Mouse (Mus musculus) liver, embryonic 12.5 days (tissue): ENCODE measurements around the gene Fah. TPM values are rescaled to one million over a fixed set of nuclear protein-coding genes. Genes with fewer than 3 reads are reported as not detected.

Source experiments
- ATAC-seq: fragments of 200-750 bp; cut with Nextera tagmentation; 2 replicates; pipeline ENCODE4 v1.8.0; 2017; ENCODE audit warnings: moderate number of reproducible peaks, mild to moderate bottlenecking, moderate library complexity
- H3K27ac ChIP-seq: fragments of 300-500 bp; sonication (generic); 2 replicates; pipeline ENCODE4 v1.5.1; 2016; ENCODE audit warnings: mild to moderate bottlenecking
- H3K27me3 ChIP-seq: fragments of 300-500 bp; sonication (generic); replicated peaks from 2 replicates; pipeline ENCODE4 v1.6.1; 2016; ENCODE audit warnings: mild to moderate bottlenecking, moderate library complexity
- H3K36me3 ChIP-seq: fragments of 300-500 bp; sonication (generic); 2 replicates; pipeline ENCODE4 v1.6.1; 2016; ENCODE audit warnings: mild to moderate bottlenecking, moderate library complexity
- H3K4me1 ChIP-seq: fragments of 300-500 bp; sonication (generic); 2 replicates; pipeline ENCODE4 v1.6.1; 2016
- H3K4me2 ChIP-seq: fragments of 300-500 bp; sonication (generic); 2 replicates; pipeline ENCODE4 v1.6.1; 2016; ENCODE audit warnings: mild to moderate bottlenecking, moderate library complexity
- H3K4me3 ChIP-seq: fragments of 300-500 bp; sonication (generic); 2 replicates; pipeline ENCODE4 v1.5.1; 2016; ENCODE audit warnings: mild to moderate bottlenecking, moderate library complexity
- H3K9ac ChIP-seq: fragments of 300-500 bp; sonication (generic); 2 replicates; pipeline ENCODE4 v1.6.1; 2016; ENCODE audit warnings: mild to moderate bottlenecking, moderate library complexity
- H3K9me3 ChIP-seq: fragments of 300-500 bp; sonication (generic); replicated peaks from 2 replicates; pipeline ENCODE4 v1.6.1; 2016; ENCODE audit warnings: mild to moderate bottlenecking, moderate library complexity
- WGBS: fragments of 180-500 bp; shearing (Covaris S2); methylation state at CpG from one replicate; pipeline ENCODE4 v1.1.7; 2016; ENCODE audit not compliant: insufficient replicate concordance; 5-methylcytosine and 5-hydroxymethylcytosine counted together
- polyA plus RNA-seq: library from polyadenylated mRNA; unstranded; fragments of >200 nt; fragmentation: Nextera tagmentation; extraction: Ambion mirVana; gene quantifications from 2 replicates; pipeline ENCODE4 v1.2.1, GENCODE M21; 2016

Gene Fah
- polyA plus RNA-seq, 1 experiment from 2014 or later = 17.8 TPM

DNA sequence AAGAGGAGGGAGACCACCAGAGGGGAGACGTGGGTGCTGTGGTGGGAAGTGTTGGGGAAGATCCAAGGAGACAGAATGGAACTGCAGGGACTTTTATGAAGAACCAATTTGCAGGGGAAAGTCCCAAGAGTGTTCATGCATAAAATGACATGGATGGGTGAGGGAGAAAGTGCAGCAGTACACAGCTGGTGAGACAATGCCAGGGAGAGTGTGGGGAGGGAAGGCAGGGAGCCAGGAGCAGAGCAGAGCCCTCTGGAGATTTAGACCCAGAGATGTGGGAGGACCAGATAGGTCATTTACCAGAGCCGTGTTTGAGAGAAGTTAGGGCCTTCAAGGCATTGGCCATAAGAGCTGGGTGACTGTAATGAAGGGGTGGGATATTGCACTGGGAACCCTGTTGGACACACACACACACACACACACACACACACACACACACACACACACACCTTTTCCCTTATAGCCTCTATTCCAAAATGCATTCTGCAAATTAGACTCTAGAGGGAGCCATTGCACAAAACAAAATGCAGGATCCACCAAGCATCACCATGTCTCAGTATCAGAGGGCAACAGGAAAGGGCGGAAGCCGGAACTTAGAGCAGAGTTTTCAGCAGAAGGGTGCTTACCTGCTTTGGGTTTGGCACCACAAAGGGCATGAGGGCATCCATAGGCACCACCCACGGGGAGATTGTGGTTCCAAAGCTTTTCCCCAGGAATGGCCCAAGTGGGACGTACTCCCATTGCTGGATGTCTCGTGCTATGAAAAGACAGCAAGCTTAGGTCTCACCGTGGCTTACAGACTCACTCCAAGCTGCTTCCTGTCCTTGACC is 12.2 kb downstream of the Fah start:
- Histone ChIP-seq H3K36me3 (no peaks in the 10 kb centered on the region), H3K9me3 (no peaks in the 10 kb centered on the region), H3K4me2 (peak overlapping the region; percentile 28; the same call in 1 of the 2 replicates), H3K27me3 (0 out of 2 replicates have a peak, but pooled peaks cover 4% of the 10 kb centered on the region), H3K4me3 (no peak overlapping the region), H3K4me1 (peaks cover 8% of the 10 kb centered on the region), H3K27ac (no peak overlapping the region), H3K9ac (no peak overlapping the region)
- peak; percentile 79 for ATAC-seq
- 47% methylated on average over 8 of the region's 8 CpGs for WGBS

DNA sequence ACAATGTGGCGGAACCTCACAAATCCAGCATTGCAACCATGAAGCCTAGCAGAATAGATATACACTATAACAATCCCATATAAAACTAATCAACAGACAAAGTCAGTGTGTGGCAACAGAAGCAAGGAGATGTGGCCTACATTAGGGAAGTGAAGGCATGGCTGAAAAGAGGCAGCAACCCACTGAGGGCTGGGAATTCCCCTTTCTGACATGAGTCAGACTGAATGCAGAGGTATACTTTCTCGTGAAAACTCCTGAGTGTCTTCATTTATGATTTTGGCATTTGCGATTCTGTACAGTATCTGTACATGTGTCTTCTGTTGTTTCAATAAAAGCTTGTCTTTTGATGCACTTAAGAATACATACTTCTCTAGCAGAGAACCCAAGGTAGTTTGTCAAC is 15.2 kb downstream of the Fah start:
- 68% methylated on average over 3 of the region's 3 CpGs for WGBS
- Histone ChIP-seq H3K9me3 (no peaks in the 10 kb centered on the region), H3K36me3 (no peaks in the 10 kb centered on the region), H3K27ac (no peak overlapping the region), H3K4me3 (no peak overlapping the region), H3K4me1 (peaks cover 33% of the 10 kb centered on the region), H3K9ac (no peak overlapping the region), H3K4me2 (no peak overlapping the region), H3K27me3 (0 out of 2 replicates have a peak, but pooled peaks cover 4% of the 10 kb centered on the region)
- ATAC-seq = no peak

GRCm38 (mm10) chr7:84590622-84591021 is 15.9 kb downstream of the Fah start:
- no peak overlapping the region for H3K4me3 ChIP-seq
- no peak overlapping the region for H3K4me2 ChIP-seq
- no peak overlapping the region for H3K27ac ChIP-seq
- 93% methylated on average over 2 of the region's 2 CpGs for WGBS
- no peaks in the 10 kb centered on the region for H3K9me3 ChIP-seq
- ATAC-seq = no peak
- H3K36me3 ChIP-seq = no peaks in the 10 kb centered on the region
- peaks cover 41% of the 10 kb centered on the region for H3K4me1 ChIP-seq
- no peak overlapping the region for H3K9ac ChIP-seq
- H3K27me3 ChIP-seq = 0 out of 2 replicates have a peak, but pooled peaks cover 4% of the 10 kb centered on the region

GRCm38 (mm10) chr7:84587101-84587783 is 19.3 kb downstream of the Fah start:
- Histone ChIP-seq H3K9ac (peak overlapping the region; percentile 53), H3K9me3 (no peaks in the 10 kb centered on the region), H3K4me3 (0 out of 2 replicates have a peak overlapping the region, but pooled peaks have one; percentile 4), H3K27ac (peak overlapping the region; percentile 84), H3K27me3 (no peaks in the 10 kb centered on the region), H3K4me1 (peaks cover 34% of the 10 kb centered on the region), H3K36me3 (no peaks in the 10 kb centered on the region), H3K4me2 (peak overlapping the region; percentile 61)
- WGBS = 59% methylated on average over 5 of the region's 5 CpGs
- ATAC-seq = peak; percentile 99

GRCm38 (mm10) chr7:84586360-84587100 is 20.0 kb downstream of the Fah start:
- Histone ChIP-seq H3K9me3 (no peaks in the 10 kb centered on the region), H3K36me3 (no peaks in the 10 kb centered on the region), H3K27ac (peak overlapping the region; percentile 84), H3K27me3 (no peaks in the 10 kb centered on the region), H3K4me2 (peak overlapping the region; percentile 61), H3K9ac (peak overlapping the region; percentile 10; the same call in 1 of the 2 replicates), H3K4me1 (peaks cover 34% of the 10 kb centered on the region), H3K4me3 (no peak overlapping the region)
- 70% methylated on average over 3 of the region's 3 CpGs for WGBS
- ATAC-seq = no peak

DNA sequence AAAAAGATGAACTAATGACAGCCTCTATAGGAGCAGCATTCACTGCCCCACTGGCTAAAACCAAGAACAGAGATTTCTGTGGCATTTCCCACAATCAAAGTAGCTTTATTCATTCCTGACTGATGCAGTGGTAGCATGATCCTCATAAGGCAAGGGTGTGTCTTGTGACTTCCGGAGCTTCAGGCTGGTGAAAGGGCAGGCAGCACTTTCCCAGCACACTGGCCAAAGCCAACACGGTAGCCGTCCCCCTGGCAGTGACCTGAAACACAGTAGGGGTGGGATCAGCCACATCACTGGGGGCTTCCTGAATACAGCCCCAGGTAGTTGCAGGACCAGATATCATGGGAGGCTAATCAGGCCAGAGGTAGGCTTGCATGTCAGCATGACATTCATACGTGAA is 21.4 kb downstream of the Fah start:
- Histone ChIP-seq H3K4me3 (no peak overlapping the region), H3K27ac (no peak overlapping the region), H3K36me3 (no peaks in the 10 kb centered on the region), H3K9ac (no peak overlapping the region), H3K4me1 (peaks cover 34% of the 10 kb centered on the region), H3K4me2 (no peak overlapping the region), H3K27me3 (no peaks in the 10 kb centered on the region), H3K9me3 (no peaks in the 10 kb centered on the region)
- WGBS = 80% methylated on average over 4 of the region's 4 CpGs
- ATAC-seq = no peak

DNA sequence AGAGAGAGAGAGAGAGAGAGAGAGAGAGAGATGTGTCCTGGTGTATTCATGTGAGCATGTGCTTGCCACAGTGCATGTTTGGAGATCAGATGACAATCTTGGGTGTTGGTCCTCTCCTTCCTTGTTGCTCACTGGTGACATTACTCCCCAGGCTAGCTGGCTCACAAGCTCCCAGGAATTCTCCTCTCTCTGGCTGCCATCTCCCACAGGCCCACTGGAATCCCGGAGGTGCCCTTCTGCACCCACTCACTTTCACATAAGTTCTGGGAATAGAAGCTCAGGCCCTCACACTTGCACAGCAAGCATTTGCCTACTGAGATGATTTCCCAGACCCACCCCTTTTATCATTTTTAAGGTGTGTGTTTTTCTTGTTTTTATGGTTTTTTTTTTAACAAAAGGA is 26.8 kb downstream of the Fah start:
- ATAC-seq = no peak
- no peaks in the 10 kb centered on the region for H3K9me3 ChIP-seq
- no peak overlapping the region for H3K27ac ChIP-seq
- H3K4me3 ChIP-seq = no peak overlapping the region
- 72% methylated on average over 1 of the region's 1 CpGs for WGBS
- no peaks in the 10 kb centered on the region for H3K4me1 ChIP-seq
- H3K4me2 ChIP-seq = no peak overlapping the region
- H3K27me3 ChIP-seq = 0 out of 2 replicates have a peak, but pooled peaks cover 5% of the 10 kb centered on the region
- H3K9ac ChIP-seq = no peak overlapping the region
- no peaks in the 10 kb centered on the region for H3K36me3 ChIP-seq

- WGBS = 40% methylated on average over 1 of the region's 1 CpGs
- Histone ChIP-seq H3K4me2 (no peak overlapping the region), H3K9me3 (no peaks in the 10 kb centered on the region), H3K36me3 (no peaks in the 10 kb centered on the region), H3K9ac (no peak overlapping the region), H3K27ac (no peak overlapping the region), H3K4me1 (no peaks in the 10 kb centered on the region), H3K4me3 (no peak overlapping the region), H3K27me3 (0 out of 2 replicates have a peak, but pooled peaks cover 5% of the 10 kb centered on the region)
- ATAC-seq = no peak
These were observed 27.7 kb downstream of the Fah start for GRCm38 (mm10) chr7:84578841-84579240.

- no peaks in the 10 kb centered on the region for H3K4me1 ChIP-seq
- no peaks in the 10 kb centered on the region for H3K9me3 ChIP-seq
- H3K9ac ChIP-seq = no peak overlapping the region
- no peak for ATAC-seq
- H3K4me3 ChIP-seq = no peak overlapping the region
- WGBS = 66% methylated on average over 2 of the region's 2 CpGs
- H3K27ac ChIP-seq = no peak overlapping the region
- no peaks in the 10 kb centered on the region for H3K36me3 ChIP-seq
- H3K27me3 ChIP-seq = 0 out of 2 replicates have a peak, but pooled peaks cover 5% of the 10 kb centered on the region
- no peak overlapping the region for H3K4me2 ChIP-seq
These were observed 29.5 kb downstream of the Fah start for GRCm38 (mm10) chr7:84577034-84577433.

GRCm38 (mm10) chr7:84566200-84566599 is 40.3 kb downstream of the Fah start:
- Histone ChIP-seq H3K36me3 (no peaks in the 10 kb centered on the region), H3K4me3 (no peak overlapping the region), H3K4me2 (no peak overlapping the region), H3K27ac (no peak overlapping the region), H3K4me1 (no peaks in the 10 kb centered on the region), H3K27me3 (no peaks in the 10 kb centered on the region), H3K9ac (no peak overlapping the region), H3K9me3 (no peaks in the 10 kb centered on the region)
- WGBS = 62% methylated on average over 6 of the region's 6 CpGs
- ATAC-seq = no peak

GRCm38 (mm10) chr7:84564236-84564635 is 42.3 kb downstream of the Fah start:
- Histone ChIP-seq H3K36me3 (no peaks in the 10 kb centered on the region), H3K4me3 (no peak overlapping the region), H3K27me3 (no peaks in the 10 kb centered on the region), H3K4me2 (no peak overlapping the region), H3K4me1 (no peaks in the 10 kb centered on the region), H3K9ac (no peak overlapping the region), H3K27ac (no peak overlapping the region), H3K9me3 (no peaks in the 10 kb centered on the region)
- no peak for ATAC-seq
- 48% methylated on average over 3 of the region's 3 CpGs for WGBS

DNA sequence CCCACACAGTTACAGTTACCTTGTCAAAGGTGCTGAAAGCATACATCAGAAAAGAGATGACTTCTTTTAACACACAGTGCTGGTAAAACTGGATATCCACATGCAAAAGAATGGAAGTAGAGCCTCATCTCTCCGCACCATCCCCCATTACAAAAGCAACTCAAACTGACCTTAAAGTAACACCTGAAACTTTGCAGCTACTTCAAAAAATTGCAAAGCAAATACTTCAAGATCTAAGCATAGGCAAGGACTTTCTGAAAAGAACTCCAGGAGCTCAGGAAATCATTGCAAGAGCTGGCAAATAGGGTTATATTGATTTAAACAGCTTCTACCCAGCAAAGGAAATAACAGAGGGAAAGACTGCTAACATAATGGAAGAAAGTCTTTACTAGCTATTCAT is 46.0 kb downstream of the Fah start:
- no peak overlapping the region for H3K27ac ChIP-seq
- H3K4me3 ChIP-seq = no peak overlapping the region
- no peaks in the 10 kb centered on the region for H3K27me3 ChIP-seq
- no peak overlapping the region for H3K9ac ChIP-seq
- H3K4me2 ChIP-seq = no peak overlapping the region
- no peaks in the 10 kb centered on the region for H3K36me3 ChIP-seq
- 85% methylated on average over 1 of the region's 1 CpGs for WGBS
- no peak for ATAC-seq
- H3K4me1 ChIP-seq = no peaks in the 10 kb centered on the region
- H3K9me3 ChIP-seq = no peaks in the 10 kb centered on the region
